Comparison of ENCODE assay signal across 18 mouse cellular contexts in genomic region chr9:65547111-65547510, GRCm38 (mm10). TPM values are rescaled to one million over a fixed set of nuclear protein-coding genes. Genes with fewer than 3 reads are reported as not detected.
DNase-seq lines count a peak whose midpoint lies in the region; ATAC-seq and TF ChIP-seq lines count a peak whose summit lies in the region.
"Had no signal": no experiment of that assay in that cellular context is flagged by ENCODE, and none has a peak within 500 bp of the region (broad histone marks: within the 10 kb centered on the region; RNA-seq: fewer than 3 reads in every experiment).

No protein-coding gene starts in this region.

- 72% methylated on average over 5 of the region's 5 CpGs for WGBS in liver, embryonic 13.5 days (ENCODE audit: insufficient replicate concordance)

- peaks cover 3% of the 10 kb centered on the region for H3K36me3 ChIP-seq in liver, embryonic 13.5 days
- H3K36me3 ChIP-seq: forebrain, embryonic 15.5 days; limb, embryonic 15.5 days had no signal

- peak overlapping the region; percentile 41; the same call in 1 of the 2 replicates for H3K9ac ChIP-seq in liver, embryonic 13.5 days
- H3K9ac ChIP-seq: forebrain, embryonic 15.5 days; limb, embryonic 15.5 days had no signal

- H3K4me1 ChIP-seq in liver, embryonic 13.5 days (replicated peaks): peaks cover 82% of the 10 kb centered on the region

- peak; percentile 70 for DNase-seq in adrenal gland, adult 2 months
- no peak for DNase-seq in adrenal gland, postnatal 4 days (ENCODE audit: low spot score in 2 of 2)
- no peak for DNase-seq in layer of hippocampus, adult 2 months (ENCODE audit: low spot score in 2 of 2)
- DNase-seq in layer of hippocampus, adult 11-12 months (ENCODE audit: low spot score): no peak
- DNase-seq in adrenal gland, postnatal 36 days: peak; percentile 52 to 56
- no peak for DNase-seq in liver, embryonic 13.5 days
- DNase-seq: cerebellum, postnatal 14 days; gastrocnemius, postnatal 14 days; kidney, postnatal 4 days had no signal

- no peak for ATAC-seq in liver, embryonic 13.5 days (ENCODE audit: low read depth)
- ATAC-seq in frontal cortex, adult (ENCODE audit: low TSS enrichment): no peak
- no peak for ATAC-seq in cerebellum, adult (ENCODE audit: insufficient number of reproducible peaks, low FRiP score, low TSS enrichment)
- ATAC-seq: forebrain, embryonic 15.5 days; inflammation-experienced regulatory T-cells, adult 6 months had no signal

- no peak overlapping the region for H3K4me2 ChIP-seq in liver, embryonic 13.5 days
- H3K4me2 ChIP-seq: forebrain, embryonic 15.5 days; limb, embryonic 15.5 days; midbrain, embryonic 11.5 days had no signal

- TF ChIP-seq CTCF in layer of hippocampus, adult 2 months (conservative IDR thresholded peaks at IDR 0.05): no peak

- no peaks in the 10 kb centered on the region for H3K9me3 ChIP-seq in liver, embryonic 13.5 days (replicated peaks)
- H3K9me3 ChIP-seq: forebrain, embryonic 15.5 days; limb, embryonic 15.5 days had no signal

- H3K27me3 ChIP-seq in liver, embryonic 13.5 days: no peaks in the 10 kb centered on the region
- H3K27me3 ChIP-seq: forebrain, embryonic 15.5 days; limb, embryonic 15.5 days had no signal

- H3K27ac ChIP-seq in layer of hippocampus, adult 2 months: peak overlapping the region; percentile 62; the same call in 1 of the 2 replicates
- peak overlapping the region; percentile 83 for H3K27ac ChIP-seq in liver, embryonic 13.5 days
- H3K27ac ChIP-seq: forebrain, embryonic 15.5 days; limb, embryonic 15.5 days had no signal

- H3K4me3 ChIP-seq in layer of hippocampus, adult 2 months: no peak overlapping the region
- H3K4me3 ChIP-seq in liver, embryonic 13.5 days (replicated peaks): no peak overlapping the region
- H3K4me3 ChIP-seq: forebrain, embryonic 15.5 days; limb, embryonic 15.5 days had no signal

RNA-seq across cellular contexts. Expression of gene Ankdd1a, which starts 27.1 kb away (rescaled TPM):
- 1 to 10 TPM in 1 of 2 experiments, under 1 TPM in 1; 0.32 to 3.3 TPM for total RNA-seq in adrenal gland, adult 2 months (2021)
- polyA plus RNA-seq in adrenal gland, adult 2 months (2012; rRNA removed): 0.45 and 0.98 TPM in 2 replicates
- total RNA-seq in adrenal gland, postnatal 4 days (2021): 1 to 10 TPM; 1.1 to 1.3 TPM
- total RNA-seq in layer of hippocampus, adult 2 months (2021): 1 to 10 TPM; 4.8 to 5.0 TPM
- total RNA-seq in adrenal gland, postnatal 36 days (2021): 1 to 10 TPM; 2.0 to 3.4 TPM
- polyA plus RNA-seq in liver, embryonic 13.5 days (2015; fragmentation: Nextera tagmentation; extraction: Ambion mirVana): not detected in 2 replicates
- total RNA-seq: gastrocnemius, postnatal 14 days; heart, postnatal 25 days had no signal
- polyA plus RNA-seq: embryonic facial prominence, embryonic 14.5 days; inflammation-experienced regulatory T-cells, adult 6 months; midbrain, embryonic 11.5 days; small intestine, adult 2 months had no signal

RNA-seq across cellular contexts. Expression of gene Plekho2, which starts 32.7 kb away (rescaled TPM):
- 10 to 100 TPM; 49.9 to 61.0 TPM for total RNA-seq in adrenal gland, adult 2 months (2021)
- polyA plus RNA-seq in adrenal gland, adult 2 months (2012; rRNA removed): 48.8 and 61.6 TPM in 2 replicates
- 10 to 100 TPM; 44.7 to 45.4 TPM for total RNA-seq in adrenal gland, postnatal 4 days (2021)
- 10 to 100 TPM; 12.0 to 14.5 TPM for total RNA-seq in layer of hippocampus, adult 2 months (2021)
- total RNA-seq in adrenal gland, postnatal 36 days (2021): 10 to 100 TPM; 56.6 to 71.5 TPM
- 24.2 and 31.6 TPM in 2 replicates for polyA plus RNA-seq in liver, embryonic 13.5 days (2015; fragmentation: Nextera tagmentation; extraction: Ambion mirVana)

RNA-seq across cellular contexts. Expression of gene Pif1, which starts 39.8 kb away (rescaled TPM):
- under 1 TPM; 0.29 to 0.45 TPM for total RNA-seq in adrenal gland, adult 2 months (2021)
- polyA plus RNA-seq in adrenal gland, adult 2 months (2012; rRNA removed): 0.42 and 0.46 TPM in 2 replicates
- total RNA-seq in adrenal gland, postnatal 4 days (2021): 1 to 10 TPM; 4.8 to 4.9 TPM
- total RNA-seq in layer of hippocampus, adult 2 months (2021): under 1 TPM; 0.17 to 0.38 TPM
- total RNA-seq in adrenal gland, postnatal 36 days (2021): under 1 TPM; 0.46 to 0.92 TPM
- polyA plus RNA-seq in liver, embryonic 13.5 days (2015; fragmentation: Nextera tagmentation; extraction: Ambion mirVana): 11.0 and 13.8 TPM in 2 replicates
- total RNA-seq: heart, postnatal 25 days had no signal

Comparison
In these comparisons a context has a peak if more than half of its experiments do, and no peak if none do; other contexts are left out.
1. DNase-seq: peak in adrenal gland, adult 2 months (single experiment) and adrenal gland, postnatal 36 days (2 of 2); none in adrenal gland, postnatal 4 days (0 of 2), layer of hippocampus, adult 2 months (0 of 2), layer of hippocampus, adult 11-12 months (single experiment) and liver, embryonic 13.5 days (single experiment).